Mouse (Mus musculus) urinary bladder, postnatal 14 days (tissue): ENCODE data around the gene Tagap1.
"Not testable (repeated sequence)": the region's sequence is repeated elsewhere in the genome, so short reads cannot be mapped to it uniquely, and the experiment has no call there.

Experiments
- DNase-seq: peaks from one replicate; pipeline ENCODE4 v3.0.0; 2021; ENCODE audit warnings: low spot score

The Tagap1 gene

GRCm38 (mm10) chr17:6960776-6961175 is at the start of gene Tagap1:
TSS of gene Tagap1 (minus strand) at chr17:6961156.
- DNase-seq, result peak; percentile 22

GRCm38 (mm10) chr17:7009901-7010300 is 48.9 kb upstream of the Tagap1 start:
- DNase-seq, result not testable (repeated sequence)

- DNase-seq, result not testable (repeated sequence)
Observed at GRCm38 (mm10) chr17:7009440-7009839, 48.5 kb upstream of the Tagap1 start.

GRCm38 (mm10) chr17:7008885-7009284 is 47.9 kb upstream of the Tagap1 start:
- not testable (repeated sequence) for DNase-seq

GRCm38 (mm10) chr17:7005646-7006045 is 44.7 kb upstream of the Tagap1 start:
- not testable (repeated sequence) for DNase-seq

GRCm38 (mm10) chr17:7003392-7003791 is 42.4 kb upstream of the Tagap1 start:
- not testable (repeated sequence) for DNase-seq

- not testable (repeated sequence) for DNase-seq
Observed at GRCm38 (mm10) chr17:7001790-7002585, 41.0 kb upstream of the Tagap1 start.

- DNase-seq, result not testable (repeated sequence)
Observed at GRCm38 (mm10) chr17:6997778-6998490, 37.0 kb upstream of the Tagap1 start.

- DNase-seq, result not testable (repeated sequence)
Observed at GRCm38 (mm10) chr17:6996826-6997225, 35.9 kb upstream of the Tagap1 start.

- DNase-seq, result not testable (repeated sequence)
Observed at GRCm38 (mm10) chr17:6995504-6995903, 34.5 kb upstream of the Tagap1 start.

- not testable (repeated sequence) for DNase-seq
Observed at GRCm38 (mm10) chr17:6986118-6986517, 25.2 kb upstream of the Tagap1 start.

GRCm38 (mm10) chr17:6980144-6980543 is 19.2 kb upstream of the Tagap1 start:
- not testable (repeated sequence) for DNase-seq

GRCm38 (mm10) chr17:6979380-6979779 is 18.4 kb upstream of the Tagap1 start:
- not testable (repeated sequence) for DNase-seq

GRCm38 (mm10) chr17:6978287-6979248 is 17.6 kb upstream of the Tagap1 start, which contains the start of gene Gm49721:
TSS of gene Gm49721 (plus strand) at chr17:6978904.
- DNase-seq, result peak; percentile 64

GRCm38 (mm10) chr17:6974985-6975384 is 14.0 kb upstream of the Tagap1 start:
- not testable (repeated sequence) for DNase-seq

- DNase-seq, result not testable (repeated sequence)
Observed at GRCm38 (mm10) chr17:6972836-6973396, 12.0 kb upstream of the Tagap1 start.

GRCm38 (mm10) chr17:6971238-6971637 is 10.3 kb upstream of the Tagap1 start:
- not testable (repeated sequence) for DNase-seq

- not testable (repeated sequence) for DNase-seq
Observed at GRCm38 (mm10) chr17:6970334-6970733, 9.4 kb upstream of the Tagap1 start, which contains the start of gene Rnaset2b. TSS of gene Rnaset2b (plus strand) at chr17:6970634.

GRCm38 (mm10) chr17:6967673-6968072 is 6.7 kb upstream of the Tagap1 start:
- DNase-seq, result not testable (repeated sequence)

GRCm38 (mm10) chr17:6965364-6965763 is 4.4 kb upstream of the Tagap1 start:
- peak; percentile 23 for DNase-seq

- DNase-seq, result not testable (repeated sequence)
Observed at GRCm38 (mm10) chr17:6962936-6963335, 2.0 kb upstream of the Tagap1 start.
